Mouse (Mus musculus): ENCODE data around the gene Slc2a13. TPM values are rescaled to one million over a fixed set of nuclear protein-coding genes. Genes with fewer than 3 reads are reported as not detected.

Slc2a13 gene
- polyA plus RNA-seq, 1 experiment from 2014 or later = 1.9 TPM

- WGBS = 80% methylated on average over 11 of the region's 11 CpGs
Observed at GRCm38 (mm10) chr15:91257140-91257539, 315.9 kb downstream of the Slc2a13 start.

GRCm38 (mm10) chr15:91255308-91255707 is 317.8 kb downstream of the Slc2a13 start:
- ATAC-seq (ENCODE audit: insufficient read depth, low FRiP score, low TSS enrichment) = no peak
- Histone ChIP-seq H3K36me3 (ENCODE audit: control insufficient read depth, insufficient read depth, low read length) (no peaks in the 10 kb centered on the region), H3K9ac (ENCODE audit: low read length) (no peak overlapping the region), H3K4me3 (ENCODE audit: low read depth, low read length) (no peak overlapping the region), H3K4me1 (ENCODE audit: control insufficient read depth, insufficient read depth, low read length) (no peaks in the 10 kb centered on the region), H3K4me2 (ENCODE audit: low read depth) (no peak overlapping the region), H3K27ac (ENCODE audit: low read depth, low read length) (no peak overlapping the region), H3K27me3 (ENCODE audit: control insufficient read depth, insufficient read depth, low read length) (no peaks in the 10 kb centered on the region), H3K9me3 (ENCODE audit: control insufficient read depth, low read length) (no peaks in the 10 kb centered on the region)
- no peak for DNase-seq (ENCODE audit: low spot score)
- WGBS = 87% methylated on average over 2 of the region's 2 CpGs

More at GRCm38 (mm10) chr15:91257140-91257539, 315.9 kb downstream of the Slc2a13 start:
- Histone ChIP-seq H3K4me3 (ENCODE audit: low read depth, low read length) (no peak overlapping the region), H3K27ac (ENCODE audit: low read depth, low read length) (no peak overlapping the region), H3K27me3 (ENCODE audit: control insufficient read depth, insufficient read depth, low read length) (no peaks in the 10 kb centered on the region), H3K4me2 (ENCODE audit: low read depth) (no peak overlapping the region), H3K9me3 (ENCODE audit: control insufficient read depth, low read length) (no peaks in the 10 kb centered on the region), H3K4me1 (ENCODE audit: control insufficient read depth, insufficient read depth, low read length) (no peaks in the 10 kb centered on the region), H3K36me3 (ENCODE audit: control insufficient read depth, insufficient read depth, low read length) (no peaks in the 10 kb centered on the region), H3K9ac (ENCODE audit: low read length) (no peak overlapping the region)
- DNase-seq (ENCODE audit: low spot score) = no peak
- ATAC-seq (ENCODE audit: insufficient read depth, low FRiP score, low TSS enrichment) = no peak

- H3K27me3 ChIP-seq (ENCODE audit: control insufficient read depth, insufficient read depth, low read length) = no peaks in the 10 kb centered on the region
- H3K4me3 ChIP-seq (ENCODE audit: low read depth, low read length) = no peak overlapping the region
- no peak overlapping the region for H3K9ac ChIP-seq (ENCODE audit: low read length)
- no peaks in the 10 kb centered on the region for H3K4me1 ChIP-seq (ENCODE audit: control insufficient read depth, insufficient read depth, low read length)
- H3K36me3 ChIP-seq (ENCODE audit: control insufficient read depth, insufficient read depth, low read length) = no peaks in the 10 kb centered on the region
- H3K9me3 ChIP-seq (ENCODE audit: control insufficient read depth, low read length) = no peaks in the 10 kb centered on the region
- no peak overlapping the region for H3K27ac ChIP-seq (ENCODE audit: low read depth, low read length)
- ATAC-seq (ENCODE audit: insufficient read depth, low FRiP score, low TSS enrichment) = no peak
- DNase-seq (ENCODE audit: low spot score) = no peak
- no peak overlapping the region for H3K4me2 ChIP-seq (ENCODE audit: low read depth)
- 71% methylated on average over 8 of the region's 8 CpGs for WGBS
Observed at GRCm38 (mm10) chr15:91252956-91253355, 320.1 kb downstream of the Slc2a13 start.

- H3K27ac ChIP-seq (ENCODE audit: low read depth, low read length) = no peak overlapping the region
Observed at GRCm38 (mm10) chr15:91251544-91252408, 321.3 kb downstream of the Slc2a13 start.

GRCm38 (mm10) chr15:91250815-91251214 is 322.2 kb downstream of the Slc2a13 start:
- WGBS = 84% methylated on average over 6 of the region's 6 CpGs
- no peak for DNase-seq (ENCODE audit: low spot score)
- Histone ChIP-seq H3K4me2 (ENCODE audit: low read depth) (no peak overlapping the region), H3K9ac (ENCODE audit: low read length) (no peak overlapping the region), H3K4me1 (ENCODE audit: control insufficient read depth, insufficient read depth, low read length) (no peaks in the 10 kb centered on the region), H3K4me3 (ENCODE audit: low read depth, low read length) (no peak overlapping the region), H3K27me3 (ENCODE audit: control insufficient read depth, insufficient read depth, low read length) (no peaks in the 10 kb centered on the region), H3K27ac (ENCODE audit: low read depth, low read length) (no peak overlapping the region), H3K9me3 (ENCODE audit: control insufficient read depth, low read length) (no peaks in the 10 kb centered on the region), H3K36me3 (ENCODE audit: control insufficient read depth, insufficient read depth, low read length) (no peaks in the 10 kb centered on the region)
- no peak for ATAC-seq (ENCODE audit: insufficient read depth, low FRiP score, low TSS enrichment)

More at GRCm38 (mm10) chr15:91251544-91252408, 321.3 kb downstream of the Slc2a13 start:
- no peaks in the 10 kb centered on the region for H3K4me1 ChIP-seq (ENCODE audit: control insufficient read depth, insufficient read depth, low read length)
- no peak for ATAC-seq (ENCODE audit: insufficient read depth, low FRiP score, low TSS enrichment)
- 71% methylated on average over 9 of the region's 9 CpGs for WGBS
- no peak overlapping the region for H3K4me3 ChIP-seq (ENCODE audit: low read depth, low read length)
- H3K9me3 ChIP-seq (ENCODE audit: control insufficient read depth, low read length) = no peaks in the 10 kb centered on the region
- no peaks in the 10 kb centered on the region for H3K36me3 ChIP-seq (ENCODE audit: control insufficient read depth, insufficient read depth, low read length)
- no peak overlapping the region for H3K4me2 ChIP-seq (ENCODE audit: low read depth)
- H3K9ac ChIP-seq (ENCODE audit: low read length) = no peak overlapping the region
- no peaks in the 10 kb centered on the region for H3K27me3 ChIP-seq (ENCODE audit: control insufficient read depth, insufficient read depth, low read length)
- DNase-seq (ENCODE audit: low spot score) = no peak

GRCm38 (mm10) chr15:91240683-91241335 is 332.3 kb downstream of the Slc2a13 start:
- Histone ChIP-seq H3K27me3 (ENCODE audit: control insufficient read depth, insufficient read depth, low read length) (no peaks in the 10 kb centered on the region), H3K9ac (ENCODE audit: low read length) (no peak overlapping the region)

GRCm38 (mm10) chr15:91237294-91237693 is 335.8 kb downstream of the Slc2a13 start:
- Histone ChIP-seq H3K36me3 (ENCODE audit: control insufficient read depth, insufficient read depth, low read length) (no peaks in the 10 kb centered on the region), H3K9ac (ENCODE audit: low read length) (no peak overlapping the region), H3K27me3 (ENCODE audit: control insufficient read depth, insufficient read depth, low read length) (no peaks in the 10 kb centered on the region), H3K4me2 (ENCODE audit: low read depth) (no peak overlapping the region), H3K9me3 (ENCODE audit: control insufficient read depth, low read length) (no peaks in the 10 kb centered on the region), H3K27ac (ENCODE audit: low read depth, low read length) (no peak overlapping the region), H3K4me3 (ENCODE audit: low read depth, low read length) (no peak overlapping the region), H3K4me1 (ENCODE audit: control insufficient read depth, insufficient read depth, low read length) (no peaks in the 10 kb centered on the region)
- 88% methylated on average over 5 of the region's 5 CpGs for WGBS
- DNase-seq (ENCODE audit: low spot score) (no peak), ATAC-seq (ENCODE audit: insufficient read depth, low FRiP score, low TSS enrichment) (no peak)

More at GRCm38 (mm10) chr15:91240683-91241335, 332.3 kb downstream of the Slc2a13 start:
- Histone ChIP-seq H3K36me3 (ENCODE audit: control insufficient read depth, insufficient read depth, low read length) (no peaks in the 10 kb centered on the region), H3K4me1 (ENCODE audit: control insufficient read depth, insufficient read depth, low read length) (no peaks in the 10 kb centered on the region), H3K4me3 (ENCODE audit: low read depth, low read length) (no peak overlapping the region), H3K27ac (ENCODE audit: low read depth, low read length) (no peak overlapping the region), H3K9me3 (ENCODE audit: control insufficient read depth, low read length) (no peaks in the 10 kb centered on the region), H3K4me2 (ENCODE audit: low read depth) (no peak overlapping the region)
- DNase-seq (ENCODE audit: low spot score) (no peak), ATAC-seq (ENCODE audit: insufficient read depth, low FRiP score, low TSS enrichment) (no peak)
- WGBS = 91% methylated on average over 3 of the region's 3 CpGs

Measured in neural tube, embryonic 11.5 days (tissue).